Mouse (Mus musculus): Measurements from ENCODE around the gene Zfp985. TPM values are rescaled to one million over a fixed set of nuclear protein-coding genes. Genes with fewer than 3 reads are reported as not detected.
A peak's percentile ranks its signal among the peaks of the same experiment; 100 is the strongest.
"Not testable (repeated sequence)": the region's sequence is repeated elsewhere in the genome, so short reads cannot be mapped to it uniquely, and the experiment has no call there.

Zfp985 gene
- 0.07 and 0.09 TPM in 2 replicates for polyA plus RNA-seq (2014; fragmentation: Nextera tagmentation; extraction: Ambion mirVana)

GRCm38 (mm10) chr4:147553071-147553470, at the start of gene Zfp985:
Zfp985 (plus strand) TSS chr4:147553277.
- not testable (repeated sequence) for H3K4me1 ChIP-seq (replicated peaks; ENCODE audit: control insufficient read depth, insufficient read depth, low read length); H3K4me2 ChIP-seq (replicated peaks); DNase-seq (ENCODE audit: low spot score); ATAC-seq (ENCODE audit: low FRiP score); H3K27ac ChIP-seq; H3K27me3 ChIP-seq (ENCODE audit: control insufficient read depth, insufficient read depth, low read length); H3K4me3 ChIP-seq (replicated peaks; ENCODE audit: low read length); H3K9ac ChIP-seq; H3K36me3 ChIP-seq (replicated peaks; ENCODE audit: control insufficient read depth, insufficient read depth)
- WGBS: 84% methylated on average over 5 of the region's 5 CpGs
- peaks cover 23% of the 10 kb centered on the region for H3K9me3 ChIP-seq (ENCODE audit: control insufficient read depth, low read length)

DNA sequence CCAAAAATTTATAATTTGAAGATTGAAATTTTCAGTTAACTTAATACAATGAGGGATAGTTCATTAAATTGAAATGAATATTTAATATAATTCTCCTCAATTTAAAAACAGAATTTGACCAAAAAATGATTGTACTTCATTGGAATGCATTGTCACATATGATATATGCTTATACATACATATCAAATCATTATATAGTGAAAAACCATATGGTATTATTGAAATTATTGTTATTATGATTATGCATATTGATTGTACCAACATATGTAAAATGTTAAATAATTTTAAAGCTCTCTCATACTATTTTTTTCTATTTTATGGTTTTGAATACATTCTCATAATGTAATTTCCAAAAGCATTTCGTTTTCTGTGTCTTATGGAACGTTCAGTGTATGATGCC, 43.9 kb upstream of the Zfp985 start:
- 89% methylated on average over 2 of the region's 2 CpGs for WGBS
- no peak overlapping the region for H3K4me3 ChIP-seq (replicated peaks; ENCODE audit: low read length)
- peaks cover 51% of the 10 kb centered on the region for H3K9me3 ChIP-seq (ENCODE audit: control insufficient read depth, low read length)
- H3K4me1 ChIP-seq (replicated peaks; ENCODE audit: control insufficient read depth, insufficient read depth, low read length): no peaks in the 10 kb centered on the region
- H3K27ac ChIP-seq: no peak overlapping the region
- no peak overlapping the region for H3K4me2 ChIP-seq (replicated peaks)
- H3K36me3 ChIP-seq (replicated peaks; ENCODE audit: control insufficient read depth, insufficient read depth): no peaks in the 10 kb centered on the region
- ATAC-seq (ENCODE audit: low FRiP score) (no peak), DNase-seq (ENCODE audit: low spot score) (no peak)
- no peak overlapping the region for H3K9ac ChIP-seq
- H3K27me3 ChIP-seq (ENCODE audit: control insufficient read depth, insufficient read depth, low read length): no peaks in the 10 kb centered on the region

DNA sequence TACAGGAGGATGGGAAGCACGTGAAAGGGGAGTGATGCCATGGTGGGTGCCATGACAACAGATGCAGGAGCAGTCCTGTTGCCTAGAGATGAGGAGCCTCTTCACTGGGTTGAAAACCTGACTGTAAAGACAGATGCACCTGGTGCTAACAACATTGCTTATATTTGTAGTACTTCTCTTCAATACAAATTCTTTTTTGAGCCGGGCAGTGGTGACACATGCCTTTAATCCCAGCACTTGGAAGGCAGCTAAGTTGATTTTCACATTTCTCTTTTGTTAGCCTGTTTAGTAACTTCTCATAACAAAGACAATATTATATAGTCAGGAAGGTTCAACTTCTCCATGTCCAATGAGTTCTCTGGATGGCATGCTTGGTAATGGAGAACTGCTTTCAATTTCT, 34.1 kb upstream of the Zfp985 start:
- WGBS: 79% methylated on average over 2 of the region's 2 CpGs
- no peak for ATAC-seq (ENCODE audit: low FRiP score)

GRCm38 (mm10) chr4:147520100-147520499, 33.0 kb upstream of the Zfp985 start:
- DNase-seq (ENCODE audit: low spot score) (no peak), ATAC-seq (ENCODE audit: low FRiP score) (peak; percentile 42)
- Histone ChIP-seq H3K9me3 (ENCODE audit: control insufficient read depth, low read length) (peaks cover 91% of the 10 kb centered on the region), H3K4me1 (replicated peaks; ENCODE audit: control insufficient read depth, insufficient read depth, low read length) (no peaks in the 10 kb centered on the region), H3K27me3 (ENCODE audit: control insufficient read depth, insufficient read depth, low read length) (no peaks in the 10 kb centered on the region), H3K4me3 (replicated peaks; ENCODE audit: low read length) (no peak overlapping the region), H3K36me3 (replicated peaks; ENCODE audit: control insufficient read depth, insufficient read depth) (no peaks in the 10 kb centered on the region), H3K27ac (no peak overlapping the region), H3K4me2 (replicated peaks) (no peak overlapping the region), H3K9ac (no peak overlapping the region)

More for the DNA sequence above, 34.1 kb upstream of the Zfp985 start:
- Histone ChIP-seq H3K27ac (no peak overlapping the region), H3K9ac (no peak overlapping the region), H3K4me3 (replicated peaks; ENCODE audit: low read length) (no peak overlapping the region), H3K4me1 (replicated peaks; ENCODE audit: control insufficient read depth, insufficient read depth, low read length) (no peaks in the 10 kb centered on the region), H3K9me3 (ENCODE audit: control insufficient read depth, low read length) (peaks cover 89% of the 10 kb centered on the region), H3K27me3 (ENCODE audit: control insufficient read depth, insufficient read depth, low read length) (no peaks in the 10 kb centered on the region), H3K36me3 (replicated peaks; ENCODE audit: control insufficient read depth, insufficient read depth) (no peaks in the 10 kb centered on the region), H3K4me2 (replicated peaks) (no peak overlapping the region)
- DNase-seq (ENCODE audit: low spot score): no peak

- no peaks in the 10 kb centered on the region for H3K36me3 ChIP-seq (replicated peaks; ENCODE audit: control insufficient read depth, insufficient read depth)
- H3K27ac ChIP-seq: no peak overlapping the region
- WGBS: 88% methylated on average over 1 of the region's 1 CpGs
- H3K4me2 ChIP-seq (replicated peaks): no peak overlapping the region
- DNase-seq (ENCODE audit: low spot score): no peak
- H3K4me3 ChIP-seq (replicated peaks; ENCODE audit: low read length): no peak overlapping the region
- no peaks in the 10 kb centered on the region for H3K27me3 ChIP-seq (ENCODE audit: control insufficient read depth, insufficient read depth, low read length)
- peaks cover 88% of the 10 kb centered on the region for H3K9me3 ChIP-seq (ENCODE audit: control insufficient read depth, low read length)
- no peaks in the 10 kb centered on the region for H3K4me1 ChIP-seq (replicated peaks; ENCODE audit: control insufficient read depth, insufficient read depth, low read length)
- ATAC-seq (ENCODE audit: low FRiP score): no peak
- no peak overlapping the region for H3K9ac ChIP-seq
Observed at GRCm38 (mm10) chr4:147525125-147525524, 28.0 kb upstream of the Zfp985 start.

- Histone ChIP-seq H3K36me3 (replicated peaks; ENCODE audit: control insufficient read depth, insufficient read depth) (no peaks in the 10 kb centered on the region), H3K4me1 (replicated peaks; ENCODE audit: control insufficient read depth, insufficient read depth, low read length) (no peaks in the 10 kb centered on the region), H3K4me3 (replicated peaks; ENCODE audit: low read length) (no peak overlapping the region), H3K4me2 (replicated peaks) (no peak overlapping the region), H3K27ac (no peak overlapping the region), H3K27me3 (ENCODE audit: control insufficient read depth, insufficient read depth, low read length) (no peaks in the 10 kb centered on the region), H3K9me3 (ENCODE audit: control insufficient read depth, low read length) (peaks cover 80% of the 10 kb centered on the region), H3K9ac (no peak overlapping the region)
- ATAC-seq (ENCODE audit: low FRiP score): no peak
- DNase-seq (ENCODE audit: low spot score): no peak
- WGBS: 86% methylated on average over 1 of the region's 1 CpGs
Observed at GRCm38 (mm10) chr4:147530366-147530765, 22.7 kb upstream of the Zfp985 start.

DNA sequence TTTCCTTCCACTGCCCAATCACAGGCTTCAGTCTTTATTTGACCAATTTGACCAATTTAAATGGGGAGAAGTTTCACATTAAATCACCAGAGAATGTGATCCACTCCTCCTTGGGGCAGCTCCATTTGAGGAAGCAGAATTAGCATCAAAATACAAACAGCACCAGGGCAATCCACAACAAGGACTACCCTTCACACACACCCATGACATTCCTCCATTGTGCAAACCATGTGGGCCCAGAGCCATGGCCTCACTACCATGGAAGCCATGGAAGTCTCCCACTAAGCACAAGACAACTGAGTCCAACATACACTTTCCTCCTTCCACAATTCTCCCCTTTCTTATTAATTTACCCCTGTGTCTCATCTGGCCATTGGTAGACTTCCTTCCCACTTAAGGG, 17.2 kb upstream of the Zfp985 start:
- H3K9me3 ChIP-seq (ENCODE audit: control insufficient read depth, low read length): peaks cover 77% of the 10 kb centered on the region
- H3K9ac ChIP-seq; H3K27ac ChIP-seq; H3K4me2 ChIP-seq (replicated peaks); H3K36me3 ChIP-seq (replicated peaks; ENCODE audit: control insufficient read depth, insufficient read depth); DNase-seq (ENCODE audit: low spot score); ATAC-seq (ENCODE audit: low FRiP score); H3K4me3 ChIP-seq (replicated peaks; ENCODE audit: low read length); H3K4me1 ChIP-seq (replicated peaks; ENCODE audit: control insufficient read depth, insufficient read depth, low read length); H3K27me3 ChIP-seq (ENCODE audit: control insufficient read depth, insufficient read depth, low read length): not testable (repeated sequence)

DNA sequence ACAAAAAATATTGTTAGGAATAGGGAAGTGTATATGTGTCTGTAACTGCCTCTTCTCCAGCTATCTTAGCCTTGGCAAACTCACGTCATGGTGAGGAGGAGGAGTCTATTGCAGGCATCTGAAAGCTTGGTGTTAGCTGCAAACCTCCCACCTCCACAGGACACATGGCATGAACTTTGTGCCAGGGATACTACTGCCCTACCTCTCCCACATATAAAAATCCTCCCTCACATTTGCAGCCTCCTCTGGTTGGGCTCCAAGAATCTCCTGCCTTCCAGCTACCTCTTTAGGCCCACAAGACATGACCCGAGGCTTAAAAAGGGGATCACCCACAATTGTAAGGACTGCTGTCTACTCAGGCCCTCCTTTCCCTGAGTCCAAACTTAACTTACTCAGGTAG, 15.4 kb upstream of the Zfp985 start:
- no peak overlapping the region for H3K27ac ChIP-seq
- DNase-seq (ENCODE audit: low spot score): no peak
- H3K9ac ChIP-seq: no peak overlapping the region
- peaks cover 74% of the 10 kb centered on the region for H3K9me3 ChIP-seq (ENCODE audit: control insufficient read depth, low read length)
- H3K27me3 ChIP-seq (ENCODE audit: control insufficient read depth, insufficient read depth, low read length): no peaks in the 10 kb centered on the region
- no peak overlapping the region for H3K4me2 ChIP-seq (replicated peaks)
- no peaks in the 10 kb centered on the region for H3K36me3 ChIP-seq (replicated peaks; ENCODE audit: control insufficient read depth, insufficient read depth)
- no peak for ATAC-seq (ENCODE audit: low FRiP score)
- H3K4me3 ChIP-seq (replicated peaks; ENCODE audit: low read length): no peak overlapping the region
- WGBS: 86% methylated on average over 2 of the region's 2 CpGs
- H3K4me1 ChIP-seq (replicated peaks; ENCODE audit: control insufficient read depth, insufficient read depth, low read length): no peaks in the 10 kb centered on the region

- 90% methylated on average over 3 of the region's 3 CpGs for WGBS
- H3K36me3 ChIP-seq (replicated peaks; ENCODE audit: control insufficient read depth, insufficient read depth); H3K27ac ChIP-seq; H3K4me1 ChIP-seq (replicated peaks; ENCODE audit: control insufficient read depth, insufficient read depth, low read length); DNase-seq (ENCODE audit: low spot score); H3K4me3 ChIP-seq (replicated peaks; ENCODE audit: low read length); H3K9ac ChIP-seq; ATAC-seq (ENCODE audit: low FRiP score); H3K27me3 ChIP-seq (ENCODE audit: control insufficient read depth, insufficient read depth, low read length); H3K4me2 ChIP-seq (replicated peaks): not testable (repeated sequence)
- peaks cover 70% of the 10 kb centered on the region for H3K9me3 ChIP-seq (ENCODE audit: control insufficient read depth, low read length)
Observed at GRCm38 (mm10) chr4:147539918-147540317, 13.2 kb upstream of the Zfp985 start, which contains the start of gene Gm16503. Gm16503 (plus strand) TSS chr4:147540218.

DNA sequence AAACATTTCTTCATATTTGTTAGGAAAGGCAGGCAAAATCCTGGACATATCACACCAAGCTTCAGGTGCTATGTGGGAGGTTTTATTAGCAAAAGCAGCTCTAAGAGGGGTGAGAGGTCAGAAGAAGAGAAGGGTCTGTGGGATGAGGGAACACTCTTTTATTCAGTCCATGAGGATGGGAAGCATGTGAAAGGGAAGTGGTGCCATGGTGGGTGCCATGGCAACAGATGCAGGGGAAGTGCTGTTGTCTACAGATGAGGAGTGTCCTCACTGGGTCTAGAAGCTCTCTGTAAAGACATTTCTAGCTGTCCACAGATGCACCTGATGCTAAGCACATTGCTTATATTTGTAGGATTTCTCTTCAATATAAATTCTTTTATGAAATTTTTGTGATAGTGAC, 12.0 kb upstream of the Zfp985 start:
- Histone ChIP-seq H3K9me3 (ENCODE audit: control insufficient read depth, low read length) (peaks cover 58% of the 10 kb centered on the region), H3K4me2 (replicated peaks) (no peak overlapping the region), H3K4me1 (replicated peaks; ENCODE audit: control insufficient read depth, insufficient read depth, low read length) (no peaks in the 10 kb centered on the region), H3K27ac (no peak overlapping the region), H3K27me3 (ENCODE audit: control insufficient read depth, insufficient read depth, low read length) (no peaks in the 10 kb centered on the region), H3K4me3 (replicated peaks; ENCODE audit: low read length) (no peak overlapping the region), H3K36me3 (replicated peaks; ENCODE audit: control insufficient read depth, insufficient read depth) (no peaks in the 10 kb centered on the region), H3K9ac (no peak overlapping the region)
- DNase-seq (ENCODE audit: low spot score) (no peak), ATAC-seq (ENCODE audit: low FRiP score) (no peak)

All from hindbrain, embryonic 14.5 days (tissue).